Mouse (Mus musculus): ENCODE measurements around the gene Gys2.

- no peak for TF ChIP-seq CTCF (IDR thresholded peaks at IDR 0.05; ENCODE audit: low read depth, low read length)
- TF ChIP-seq POLR2A (IDR thresholded peaks at IDR 0.05; ENCODE audit: borderline replicate concordance, low read depth, low read length), result no peak
Measured at GRCm38 (mm10) chr6:142381615-142382014, 91.3 kb downstream of the Gys2 start.

All from bone marrow macrophage, adult 2 months (primary cell).